Mouse (Mus musculus): ENCODE data around the gene Olfr837. TPM values are rescaled to one million over a fixed set of nuclear protein-coding genes. Genes with fewer than 3 reads are reported as not detected.

Olfr837 gene
- not detected for total RNA-seq (2023)

DNA sequence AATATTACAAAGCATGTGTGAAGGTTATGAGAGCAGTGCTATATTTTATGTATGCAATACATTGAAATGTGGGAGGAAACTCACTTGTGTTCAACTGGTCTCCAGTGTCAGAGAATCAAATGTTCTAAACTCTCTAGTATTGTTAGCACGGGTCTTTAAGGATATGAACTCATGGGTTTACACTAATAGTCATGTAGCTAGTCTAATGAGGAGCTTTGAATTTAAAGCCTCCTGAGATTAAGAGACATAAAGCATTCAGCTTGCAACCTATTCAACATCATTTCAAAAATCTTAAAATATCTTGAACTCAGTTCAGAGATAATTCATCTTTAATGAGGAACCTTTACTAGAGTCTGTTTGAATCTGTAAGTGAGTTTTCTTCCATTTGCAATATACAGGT is at the start of gene Olfr837:
TSS of gene Olfr837 (plus strand) at position 301 of the 400 bp plus-strand sequence.

DNA sequence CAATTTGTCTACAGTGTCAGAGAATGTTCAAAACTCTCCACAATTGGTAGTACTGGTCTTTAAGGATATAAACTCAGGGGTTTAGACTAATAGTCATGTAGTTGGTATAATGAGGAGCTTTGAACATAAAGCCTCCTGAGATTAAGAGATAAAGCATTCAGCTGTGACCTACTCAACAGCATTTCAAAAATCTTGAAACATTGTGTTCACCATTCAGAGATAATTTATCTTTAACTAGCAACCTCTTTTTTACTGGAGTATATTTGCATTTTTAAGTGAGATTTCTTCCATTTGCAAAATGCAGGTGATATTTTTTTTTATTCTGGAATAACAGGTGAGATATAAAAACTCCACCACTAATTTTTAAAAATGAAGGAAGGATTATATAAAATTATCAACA is 16.0 kb upstream of the Olfr837 start, which contains the start of gene Olfr836:
TSS of gene Olfr836 (plus strand) at position 301 of the 400 bp plus-strand sequence.

DNA sequence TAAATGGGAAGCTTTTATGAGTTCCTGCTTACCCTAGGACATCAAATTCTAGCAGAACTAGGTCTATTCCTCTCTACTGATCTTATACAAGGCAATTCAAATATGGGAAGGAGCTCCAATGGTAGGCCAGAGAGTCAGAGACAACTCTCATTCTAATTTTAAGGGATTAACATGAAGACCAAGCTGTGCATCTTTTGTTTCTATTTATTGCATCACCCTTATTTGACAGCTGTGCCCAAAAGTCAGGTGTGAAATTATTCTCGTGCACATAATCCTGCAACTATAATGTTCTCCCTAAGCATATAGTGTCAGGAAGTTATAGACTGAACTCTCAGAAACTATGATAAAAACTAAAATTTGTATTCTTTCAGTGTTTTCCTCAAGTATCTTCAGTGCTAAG is 41.1 kb downstream of the Olfr837 start, which contains the start of gene Olfr839-ps1:
TSS of gene Olfr839-ps1 (minus strand) at position 101 of the 400 bp plus-strand sequence.

Other genes with a start within 250 kb of the Olfr837 start
- not detected for gene Olfr832, start 199.2 kb upstream of the Olfr837 start, total RNA-seq (2023)
- not detected for gene Olfr834, start 148.3 kb upstream of the Olfr837 start, total RNA-seq (2023)
- gene Olfr835, start 103.6 kb upstream of the Olfr837 start, total RNA-seq (2023), result not detected
- gene Olfr836, start 15.9 kb upstream of the Olfr837 start, total RNA-seq (2023), result not detected
- gene Olfr839-ps1, start 41.0 kb downstream of the Olfr837 start, total RNA-seq (2023), result not detected
- gene Olfr843, start 115.7 kb downstream of the Olfr837 start, total RNA-seq (2023), result not detected
- not detected for gene Olfr844, start 180.0 kb downstream of the Olfr837 start, total RNA-seq (2023)
- not detected for gene Olfr845, start 200.1 kb downstream of the Olfr837 start, total RNA-seq (2023)
- not detected for gene Olfr846, start 227.7 kb downstream of the Olfr837 start, total RNA-seq (2023)
- gene Olfr847, start 242.4 kb downstream of the Olfr837 start, total RNA-seq (2023), result not detected